Mouse (Mus musculus) cerebellum, postnatal 10 days (tissue): ENCODE measurements at regions not wholly inside any gene's neighbourhood (a gene's known extent, or its start where the extent isn't known, plus 50 kb on each side); places are given as distances from the start of the nearest gene placed in this dataset.

Source experiments
- DNase-seq, 2 experiments: peaks; one replicate each; pipeline ENCODE4 v3.0.0; 2021; ENCODE audit warnings: mixed read lengths in 2 of 2

- peak; percentile 55 to 63 for DNase-seq
Measured at GRCm38 (mm10) chr9:42196552-42196951, 67.5 kb downstream of the Sc5d start.

GRCm38 (mm10) chr9:42196110-42196509, 67.9 kb downstream of the Sc5d start:
- no peak for DNase-seq

- DNase-seq: no peak
Measured at GRCm38 (mm10) chr9:42195651-42196050, 68.4 kb downstream of the Sc5d start.

GRCm38 (mm10) chr9:42194939-42195338, 69.1 kb downstream of the Sc5d start:
- DNase-seq: no peak

GRCm38 (mm10) chr9:42194176-42194575, 69.9 kb downstream of the Sc5d start:
- DNase-seq: no peak

- no peak for DNase-seq
Measured at GRCm38 (mm10) chr9:42192967-42193733, 69.1 kb upstream of the Sorl1 start.

GRCm38 (mm10) chr9:42187371-42188228, 63.5 kb upstream of the Sorl1 start:
- DNase-seq: peak; percentile 91 to 95

- peak; percentile 44 to 65 for DNase-seq
Measured at GRCm38 (mm10) chr9:42184104-42184635, 60.1 kb upstream of the Sorl1 start.

- peak; percentile 90 to 95 for DNase-seq
Measured at GRCm38 (mm10) chr9:42183448-42183847, 59.4 kb upstream of the Sorl1 start.

- DNase-seq: no peak
Measured at GRCm38 (mm10) chr9:42182400-42182799, 58.3 kb upstream of the Sorl1 start.

GRCm38 (mm10) chr9:42180152-42180551, 56.1 kb upstream of the Sorl1 start:
- no peak for DNase-seq

- DNase-seq: no peak
Measured at GRCm38 (mm10) chr9:42178759-42179377, 54.8 kb upstream of the Sorl1 start.

GRCm38 (mm10) chr9:42174349-42174955, 50.4 kb upstream of the Sorl1 start:
- DNase-seq: no peak
